Mouse (Mus musculus) natural killer cell, adult 2 months (primary cell): ENCODE results near the gene Cenpb.

Experiments
- DNase-seq, 2 experiments: peaks; one replicate each; pipeline ENCODE4 v3.0.0; 2022; ENCODE audit warnings: low spot score in 2 of 2

Gene Cenpb

DNA sequence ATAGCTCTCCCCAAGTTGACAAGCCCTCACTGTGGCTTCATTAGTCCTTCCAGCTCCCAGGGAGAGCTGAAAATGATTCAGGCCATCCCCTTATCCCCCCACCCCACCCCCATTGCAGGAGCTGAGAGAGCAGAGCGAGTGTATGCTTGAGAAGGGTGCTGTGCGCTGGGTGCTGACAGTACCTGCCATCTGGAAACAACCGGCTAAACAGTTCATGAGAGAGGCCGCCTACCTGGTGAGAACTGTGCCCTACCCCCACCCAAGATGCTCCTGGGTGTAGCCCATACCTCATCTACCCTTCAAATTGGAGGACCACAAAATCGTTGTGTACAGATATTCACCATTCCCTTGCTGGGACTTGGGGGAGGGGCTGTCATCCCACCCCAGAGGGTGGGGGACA is 40.6 kb downstream of the Cenpb start:
- DNase-seq, result no peak

DNA sequence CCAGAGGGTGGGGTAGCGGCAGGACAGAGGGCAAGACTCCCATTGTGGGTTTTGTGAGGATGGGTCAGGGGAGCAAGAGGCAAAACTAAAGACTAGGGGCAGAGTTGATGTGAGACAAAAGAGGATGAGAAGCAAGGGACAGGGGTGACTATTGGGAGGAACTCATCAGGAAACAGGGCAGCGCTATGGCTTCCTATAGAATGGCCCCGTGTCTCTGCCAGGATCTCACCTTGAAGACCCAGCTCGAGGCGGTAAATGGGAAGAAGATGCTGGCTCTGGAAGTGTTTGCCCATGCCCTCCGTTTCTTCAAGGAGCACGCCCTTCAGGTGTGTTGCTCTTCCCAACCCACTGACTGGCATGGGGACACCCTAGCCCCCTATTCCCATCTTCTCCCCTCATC is 41.1 kb downstream of the Cenpb start:
- no peak for DNase-seq

DNA sequence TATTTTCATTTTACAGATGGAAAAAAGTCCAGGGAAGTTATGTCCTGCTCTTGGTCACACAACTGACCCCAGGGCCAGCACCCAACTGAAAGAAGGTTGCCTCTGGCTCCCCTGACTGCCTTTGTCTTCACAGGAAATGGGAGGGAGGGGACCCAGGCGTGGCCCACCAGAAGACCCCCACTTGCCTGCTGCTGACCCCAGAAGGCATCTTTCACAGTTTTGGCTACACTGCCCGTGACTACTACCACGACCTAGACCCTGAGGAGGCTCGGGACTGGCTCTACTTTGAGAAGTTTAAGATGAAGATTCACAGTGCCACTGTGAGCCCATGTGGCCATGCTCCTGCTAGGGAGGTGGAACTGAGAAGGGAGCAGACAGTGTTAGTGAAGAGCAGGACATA is 41.6 kb downstream of the Cenpb start:
- DNase-seq, result no peak

GRCm38 (mm10) chr2:131135521-131136139 is 44.2 kb downstream of the Cenpb start:
- no peak for DNase-seq

DNA sequence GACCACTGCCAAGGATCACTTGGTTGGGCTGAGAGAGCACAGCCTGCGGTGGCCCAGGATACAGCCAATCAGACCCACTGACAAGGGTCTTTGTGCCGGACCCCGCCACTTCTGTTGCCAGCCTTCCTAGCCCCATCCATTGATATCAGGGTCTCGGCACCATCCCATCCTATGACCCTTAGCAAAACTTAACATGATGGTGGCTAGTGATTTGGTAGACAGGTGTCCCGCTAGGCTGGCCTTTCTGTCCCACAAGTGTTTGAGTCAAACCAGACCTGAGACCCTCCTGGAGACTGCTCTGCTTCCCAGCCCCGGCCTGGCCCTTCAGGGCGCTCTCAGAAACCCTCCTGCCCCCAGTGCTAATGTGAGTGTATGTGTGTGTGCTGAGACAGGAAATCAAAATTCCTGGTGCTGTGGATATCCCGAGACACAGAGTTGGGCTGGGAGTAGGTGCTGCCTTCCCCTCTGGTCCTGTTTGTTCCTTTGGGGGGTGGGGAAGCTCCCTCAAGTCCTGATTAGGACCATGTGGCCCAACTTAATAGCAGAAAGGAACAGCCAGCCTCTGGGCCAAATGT is 45.0 kb downstream of the Cenpb start:
- DNase-seq, result no peak

GRCm38 (mm10) chr2:131134381-131134780 is 45.5 kb downstream of the Cenpb start:
- no peak for DNase-seq

DNA sequence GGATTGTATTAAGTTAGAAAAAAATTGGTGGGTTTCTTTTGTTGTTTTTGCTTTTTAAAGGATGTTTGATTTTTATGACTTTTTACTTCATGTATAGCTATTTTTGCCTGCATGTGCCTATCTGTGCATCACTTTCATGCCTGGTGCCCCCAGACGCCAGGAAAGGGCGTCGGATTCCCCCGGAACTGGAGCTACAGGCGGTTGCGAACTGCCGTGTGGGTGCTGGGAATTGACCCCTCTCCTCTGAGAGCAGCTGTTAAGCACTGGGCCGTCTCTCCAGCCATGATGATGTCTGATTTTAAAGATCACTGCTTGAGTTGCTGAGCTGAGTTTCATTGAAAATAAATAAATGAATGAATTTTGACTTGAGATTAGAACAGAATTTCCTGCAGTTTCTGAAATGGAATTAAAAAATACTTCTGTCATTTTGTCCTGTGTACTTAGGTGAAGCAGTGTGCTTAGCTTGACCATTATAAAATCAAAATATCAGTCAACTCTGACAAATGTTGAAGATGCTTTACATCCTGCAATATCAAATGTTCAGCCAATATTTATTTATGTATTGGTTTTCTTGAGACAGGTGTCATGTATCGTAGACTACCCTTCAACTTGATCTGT is 46.8 kb downstream of the Cenpb start, which contains the start of gene Gm11037:
TSS of gene Gm11037 (plus strand) at position 568 of the 618 bp plus-strand sequence.
- no peak for DNase-seq

- no peak for DNase-seq
Measured at GRCm38 (mm10) chr2:131132111-131132888, 47.6 kb downstream of the Cenpb start.

DNA sequence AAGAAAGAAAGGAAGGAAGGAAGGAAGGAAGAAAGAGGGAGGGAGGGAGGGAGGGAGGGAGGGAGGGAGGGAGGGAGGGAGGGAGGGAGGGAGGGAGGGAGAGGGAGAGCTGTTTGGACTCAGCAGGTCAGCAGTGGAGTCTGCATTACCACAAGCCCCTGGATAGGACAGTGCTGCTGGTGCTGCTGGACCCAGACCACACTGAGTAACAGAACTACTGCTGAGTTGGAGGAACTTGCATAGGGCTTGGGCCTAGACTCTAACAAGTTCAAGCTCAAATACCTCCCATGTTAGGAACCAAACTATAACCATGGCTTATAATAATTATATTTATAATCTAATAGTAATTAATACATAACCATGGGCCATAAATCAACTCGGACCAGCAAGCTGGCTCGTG is 49.0 kb downstream of the Cenpb start:
- DNase-seq, result no peak

GRCm38 (mm10) chr2:131129836-131130235 is 50.0 kb downstream of the Cenpb start:
- no peak for DNase-seq

DNA sequence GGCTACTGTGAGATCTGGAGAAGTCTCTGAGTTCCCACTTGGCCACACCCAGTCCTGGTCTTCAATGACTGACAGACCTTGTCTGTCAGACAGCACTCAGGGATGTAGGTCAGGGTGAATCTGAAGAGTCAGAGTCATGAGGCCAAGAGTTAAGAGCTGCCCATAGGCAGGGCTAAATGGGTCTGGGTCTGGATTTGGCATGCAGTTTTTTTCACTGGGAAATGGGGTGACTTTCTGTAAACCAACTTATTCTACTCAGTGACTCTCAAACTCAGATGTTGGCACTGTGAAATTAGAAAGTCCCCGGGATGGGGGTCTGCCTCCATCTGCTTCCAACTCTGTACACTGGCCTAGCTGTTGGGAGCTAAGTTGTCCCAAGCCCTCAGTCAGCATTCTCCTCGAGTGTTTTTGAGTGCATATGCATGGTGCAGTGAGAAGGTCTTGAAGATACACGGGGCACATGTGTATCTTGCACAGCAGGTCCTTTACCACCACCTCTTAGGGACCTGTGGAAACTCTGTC is 51.2 kb downstream of the Cenpb start:
- DNase-seq, result no peak

GRCm38 (mm10) chr2:131128211-131128610 is 51.7 kb downstream of the Cenpb start:
- no peak for DNase-seq

DNA sequence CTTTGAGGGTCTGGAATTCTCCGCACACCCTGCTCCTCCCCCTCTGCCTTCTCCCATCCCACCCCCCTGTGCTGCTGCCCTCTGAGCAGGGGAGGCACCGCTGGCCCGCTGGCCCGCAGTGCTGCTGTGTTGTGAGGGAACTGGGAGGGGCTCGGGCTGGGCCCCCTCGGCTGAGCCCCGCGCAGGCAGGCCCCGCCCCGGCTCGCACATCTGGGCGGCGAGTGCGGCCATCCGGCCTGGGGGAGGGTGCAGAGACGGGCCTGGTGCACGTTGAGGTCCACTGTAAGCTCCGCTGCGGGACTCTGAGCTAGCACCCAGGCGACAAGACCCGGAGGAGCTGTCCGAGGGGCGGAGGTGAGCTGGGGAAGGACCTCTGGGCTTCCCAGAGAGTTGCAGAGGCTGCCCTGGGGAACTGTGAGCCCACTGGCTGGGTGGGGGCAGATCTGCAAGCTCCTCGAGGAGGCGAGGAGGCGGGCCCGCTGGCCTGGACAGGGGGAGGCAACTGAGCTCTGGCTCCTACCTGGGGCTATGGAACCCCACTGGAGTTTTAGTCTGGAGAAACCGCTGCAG is 52.6 kb downstream of the Cenpb start, which contains the start of gene Hspa12b:
TSS of gene Hspa12b (plus strand) at position 120 of the 570 bp plus-strand sequence.
- no peak for DNase-seq

GRCm38 (mm10) chr2:131125964-131126815 is 53.7 kb downstream of the Cenpb start:
- no peak for DNase-seq
